Mouse (Mus musculus) embryonic facial prominence, embryonic 14.5 days (tissue): ENCODE data around the gene Asgr1. TPM values are rescaled to one million over a fixed set of nuclear protein-coding genes. Genes with fewer than 3 reads are reported as not detected.
A peak's percentile ranks its signal among the peaks of the same experiment; 100 is the strongest.

Experiments used
- ATAC-seq: fragments of 200-750 bp; cut with Nextera tagmentation; 2 replicates; pipeline ENCODE4 v1.8.0; 2017; ENCODE audit warnings: low read depth, moderate number of reproducible peaks, moderate TSS enrichment
- DNase-seq: peaks from one replicate; pipeline ENCODE4 v3.0.0-alpha.2; 2015; ENCODE audit warnings: low spot score
- H3K27ac ChIP-seq: fragments of 300-500 bp; sonication (generic); replicated peaks from 2 replicates; pipeline ENCODE4 v1.5.1; 2014; ENCODE audit warnings: low read depth, mild to moderate bottlenecking, low read length, moderate library complexity
- H3K27me3 ChIP-seq: fragments of 300-500 bp; sonication (generic); replicated peaks from 2 replicates; pipeline ENCODE4 v1.6.1; 2014; ENCODE audit warnings: low read length; ENCODE audit not compliant: control insufficient read depth, insufficient read depth
- H3K36me3 ChIP-seq: fragments of 300-500 bp; sonication (generic); 2 replicates; pipeline ENCODE4 v1.6.1; 2014; ENCODE audit warnings: low read length, mixed read lengths; ENCODE audit not compliant: control insufficient read depth, insufficient read depth
- H3K4me1 ChIP-seq: fragments of 300-500 bp; sonication (generic); 2 replicates; pipeline ENCODE4 v1.6.1; 2014; ENCODE audit warnings: antibody characterized with exemption, low read length; ENCODE audit not compliant: control insufficient read depth, insufficient read depth
- H3K4me2 ChIP-seq: fragments of 300-500 bp; sonication (generic); 2 replicates; pipeline ENCODE4 v1.6.1; 2014; ENCODE audit warnings: low read depth, mild to moderate bottlenecking, low read length, moderate library complexity, mixed read lengths
- H3K4me3 ChIP-seq: fragments of 300-500 bp; sonication (generic); 2 replicates; pipeline ENCODE4 v1.5.1; 2014; ENCODE audit warnings: low read depth, mild to moderate bottlenecking, low read length
- H3K9ac ChIP-seq: fragments of 300-500 bp; sonication (generic); 2 replicates; pipeline ENCODE4 v1.6.1; 2014; ENCODE audit warnings: low read depth, mild to moderate bottlenecking, low read length, moderate library complexity, mixed read lengths
- H3K9me3 ChIP-seq: fragments of 300-500 bp; sonication (generic); 2 replicates; pipeline ENCODE4 v1.6.1; 2016; ENCODE audit warnings: low read length; ENCODE audit not compliant: control insufficient read depth
- WGBS: fragments of 180-500 bp; shearing (Covaris S2); extraction: QIAGEN DNeasy Blood & Tissue Kit; methylation state at CpG from one replicate; pipeline ENCODE4 v1.1.7; 2014; 5-methylcytosine and 5-hydroxymethylcytosine counted together
- polyA plus RNA-seq: library from polyadenylated mRNA; unstranded; fragments of >200 nt; fragmentation: Nextera tagmentation; extraction: Ambion mirVana; gene quantifications from 2 replicates; pipeline ENCODE4 v1.2.1, GENCODE M21; 2014

The Asgr1 gene
- polyA plus RNA-seq, 1 experiment from 2014 or later = 2.2 TPM

DNA sequence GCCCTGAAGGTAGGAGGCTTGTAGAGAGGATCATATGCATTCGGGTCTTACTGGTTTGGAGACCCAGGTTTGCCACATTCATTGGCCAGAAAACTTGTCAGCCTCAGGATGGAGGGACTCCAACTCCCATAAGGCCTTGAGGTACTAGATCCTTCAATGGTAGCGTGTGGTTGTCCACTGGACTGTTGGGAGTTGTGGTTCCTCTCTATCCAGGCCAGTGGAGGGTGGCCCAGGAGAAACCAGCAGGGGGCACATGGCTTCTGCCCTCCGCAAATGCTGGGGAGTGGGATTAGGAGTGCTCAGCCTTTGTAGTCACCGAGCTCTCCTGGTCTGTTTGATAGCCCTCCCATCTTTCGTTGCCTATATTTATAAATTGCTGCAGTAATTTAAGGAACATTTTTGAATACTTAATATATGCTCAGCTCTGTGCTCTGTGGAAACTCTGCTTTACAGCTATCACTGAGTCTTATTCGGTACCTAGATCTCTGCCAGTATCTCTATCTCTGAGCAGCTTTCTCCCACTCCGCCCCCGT lies 33.1 kb upstream of the Asgr1 start:
- ATAC-seq (peak; percentile 87), DNase-seq (peak; percentile 93)
- H3K27ac ChIP-seq = peak overlapping the region; percentile 94
- H3K4me3 ChIP-seq = peak overlapping the region; percentile 69
- under 1% methylated on average over 8 of the region's 8 CpGs for WGBS
- H3K4me2 ChIP-seq = peak overlapping the region; percentile 85
- peaks cover 39% of the 10 kb centered on the region for H3K4me1 ChIP-seq
- H3K9ac ChIP-seq = peak overlapping the region; percentile 41
- no peaks in the 10 kb centered on the region for H3K27me3 ChIP-seq
- no peaks in the 10 kb centered on the region for H3K9me3 ChIP-seq
- H3K36me3 ChIP-seq = no peaks in the 10 kb centered on the region

DNA sequence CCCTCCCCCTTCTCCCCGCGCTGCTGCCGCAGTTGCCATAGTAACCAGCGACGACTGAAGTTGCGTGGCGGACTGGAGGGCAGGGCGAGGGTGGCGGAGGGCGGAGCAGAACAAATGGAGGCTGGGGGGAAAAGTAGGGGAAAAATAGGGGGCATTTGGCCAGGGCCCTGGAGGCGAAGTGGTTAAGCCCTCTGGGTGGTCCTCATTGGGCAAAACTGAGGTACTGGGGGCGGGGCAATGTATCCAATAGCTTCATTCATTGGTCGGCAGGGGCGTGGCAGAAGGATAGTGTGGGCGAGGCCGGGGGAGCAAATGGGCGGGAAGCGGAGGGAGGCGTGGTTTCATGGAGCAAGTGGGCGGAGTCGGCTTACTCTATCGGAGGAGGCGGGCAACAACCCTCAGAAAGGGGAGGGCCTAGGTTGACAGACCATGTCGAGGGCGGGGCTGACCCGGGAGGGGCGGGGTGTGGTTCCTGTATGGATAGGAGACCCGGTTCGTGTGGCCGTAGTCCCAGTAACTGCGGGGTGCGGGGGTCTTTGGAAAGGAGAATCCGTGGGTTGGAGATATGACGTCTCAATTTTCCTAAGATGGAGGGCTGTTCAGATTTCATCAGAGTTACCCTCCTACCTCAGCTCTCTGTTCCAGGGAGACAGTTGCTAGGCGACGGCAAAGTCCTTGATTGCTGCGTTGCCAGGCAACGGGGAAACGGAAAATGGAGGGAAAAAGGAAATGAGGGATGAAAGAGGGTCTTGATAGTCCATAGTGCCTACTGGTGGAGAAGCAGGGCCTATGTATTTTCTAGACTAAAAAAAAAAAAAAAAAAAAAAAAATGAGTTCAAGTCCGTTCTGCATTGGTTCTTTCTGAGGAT lies 32.4 kb upstream of the Asgr1 start:
- Histone ChIP-seq H3K36me3 (no peaks in the 10 kb centered on the region), H3K4me1 (peaks cover 46% of the 10 kb centered on the region), H3K4me3 (peak overlapping the region; percentile 69), H3K9me3 (no peaks in the 10 kb centered on the region), H3K4me2 (peak overlapping the region; percentile 85), H3K27ac (peak overlapping the region; percentile 94; the same call in 1 of the 2 replicates), H3K9ac (peak overlapping the region; percentile 41), H3K27me3 (no peaks in the 10 kb centered on the region)
- WGBS = 2% methylated on average over 40 of the region's 40 CpGs
- peak; percentile 99 for DNase-seq
- peak; percentile 61 for ATAC-seq

DNA sequence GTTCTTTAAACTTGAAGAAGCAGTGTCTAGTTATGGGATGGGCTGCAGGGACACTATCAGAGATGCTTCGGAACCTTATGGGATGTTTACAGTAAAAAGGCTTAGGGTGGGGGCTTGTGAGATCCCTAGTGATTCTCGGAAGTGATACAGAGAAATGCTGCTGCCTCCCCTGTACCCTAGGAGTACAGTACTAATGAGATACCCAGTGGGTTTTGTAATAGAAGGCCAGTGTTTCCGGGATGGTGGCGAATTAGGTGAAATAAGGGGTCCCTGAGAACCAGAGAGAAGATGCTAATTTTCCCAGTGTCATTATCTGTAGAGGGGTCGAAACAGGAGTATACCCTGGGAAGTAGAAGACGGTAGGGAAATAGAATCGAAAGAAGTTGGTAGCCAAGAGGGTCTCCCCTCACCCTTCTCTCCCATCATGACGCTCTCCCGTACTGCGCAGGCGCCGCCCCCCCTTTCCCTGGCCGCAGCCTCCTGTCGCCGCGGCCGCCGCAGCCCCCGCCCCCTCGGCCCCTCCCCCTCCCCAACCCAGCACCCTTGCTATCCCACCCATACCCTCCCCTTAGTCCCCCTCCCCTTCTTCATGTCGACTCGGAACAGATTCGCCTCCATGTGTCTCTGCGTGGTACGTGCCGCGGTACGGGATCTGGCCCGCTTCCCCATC lies 30.3 kb upstream of the Asgr1 start:
- peaks cover 55% of the 10 kb centered on the region for H3K4me1 ChIP-seq
- peak overlapping the region; percentile 60 for H3K4me2 ChIP-seq
- peak; percentile 52 for DNase-seq
- H3K9ac ChIP-seq = peak overlapping the region; percentile 57
- WGBS = 5% methylated on average over 21 of the region's 29 CpGs
- peak overlapping the region; percentile 28 for H3K4me3 ChIP-seq
- H3K36me3 ChIP-seq = no peaks in the 10 kb centered on the region
- ATAC-seq = no peak
- no peaks in the 10 kb centered on the region for H3K27me3 ChIP-seq
- H3K9me3 ChIP-seq = no peaks in the 10 kb centered on the region
- no peak overlapping the region; the same call in 1 of the 2 replicates for H3K27ac ChIP-seq

DNA sequence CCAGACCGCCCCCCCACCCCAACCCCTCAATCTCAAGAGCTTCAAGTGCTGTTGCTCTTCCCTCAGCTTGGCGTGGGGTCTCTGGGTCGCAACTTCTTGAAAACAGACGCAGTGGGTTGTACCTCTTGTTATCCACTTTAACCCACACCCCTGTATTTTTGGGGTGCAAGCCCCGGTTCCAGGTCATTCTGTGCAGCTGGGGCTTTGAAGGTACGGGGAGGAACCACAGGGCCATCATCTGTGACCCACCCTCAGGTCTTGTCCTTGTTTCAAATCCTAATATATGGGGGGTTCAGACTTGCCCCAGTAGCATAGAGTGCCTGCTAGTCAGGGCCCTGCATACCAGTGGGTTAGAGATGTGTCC lies 29.8 kb upstream of the Asgr1 start:
- Histone ChIP-seq H3K27me3 (no peaks in the 10 kb centered on the region), H3K27ac (no peak overlapping the region; the same call in 1 of the 2 replicates), H3K4me2 (peak overlapping the region; percentile 60), H3K36me3 (no peaks in the 10 kb centered on the region), H3K9me3 (no peaks in the 10 kb centered on the region), H3K4me3 (peak overlapping the region; percentile 28), H3K4me1 (peaks cover 60% of the 10 kb centered on the region), H3K9ac (peak overlapping the region; percentile 57)
- DNase-seq (no peak), ATAC-seq (no peak)
- 9% methylated on average over 6 of the region's 6 CpGs for WGBS

DNA sequence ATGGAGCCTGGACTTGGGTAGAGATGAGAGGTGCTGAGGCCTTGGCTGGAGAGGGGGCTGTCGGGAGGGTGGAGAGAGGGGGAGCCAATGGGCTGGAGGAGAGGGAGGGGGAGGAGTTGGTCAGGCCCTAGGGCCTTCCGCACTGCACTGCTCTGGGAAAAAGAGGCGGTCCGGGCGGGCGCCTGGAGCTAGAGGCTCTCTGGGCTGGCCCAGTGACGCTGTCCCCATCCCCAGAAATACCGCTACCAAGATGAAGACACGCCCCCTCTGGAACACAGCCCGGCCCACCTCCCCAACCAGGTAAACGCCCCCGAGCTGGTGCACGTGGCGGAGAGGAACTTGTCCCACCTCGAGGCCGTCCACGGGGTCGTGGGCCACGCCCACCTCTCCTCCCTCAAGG lies 27.2 kb upstream of the Asgr1 start:
- H3K9me3 ChIP-seq = no peaks in the 10 kb centered on the region
- ATAC-seq (peak; percentile 50), DNase-seq (peak; percentile 82)
- peak overlapping the region; percentile 51 for H3K4me2 ChIP-seq
- peak overlapping the region; percentile 20 for H3K4me3 ChIP-seq
- H3K27ac ChIP-seq = peak overlapping the region; percentile 95
- WGBS = 5% methylated on average over 15 of the region's 19 CpGs
- peaks cover 15% of the 10 kb centered on the region for H3K36me3 ChIP-seq
- H3K4me1 ChIP-seq = peaks cover 59% of the 10 kb centered on the region
- peak overlapping the region; percentile 42 for H3K9ac ChIP-seq
- no peaks in the 10 kb centered on the region for H3K27me3 ChIP-seq

DNA sequence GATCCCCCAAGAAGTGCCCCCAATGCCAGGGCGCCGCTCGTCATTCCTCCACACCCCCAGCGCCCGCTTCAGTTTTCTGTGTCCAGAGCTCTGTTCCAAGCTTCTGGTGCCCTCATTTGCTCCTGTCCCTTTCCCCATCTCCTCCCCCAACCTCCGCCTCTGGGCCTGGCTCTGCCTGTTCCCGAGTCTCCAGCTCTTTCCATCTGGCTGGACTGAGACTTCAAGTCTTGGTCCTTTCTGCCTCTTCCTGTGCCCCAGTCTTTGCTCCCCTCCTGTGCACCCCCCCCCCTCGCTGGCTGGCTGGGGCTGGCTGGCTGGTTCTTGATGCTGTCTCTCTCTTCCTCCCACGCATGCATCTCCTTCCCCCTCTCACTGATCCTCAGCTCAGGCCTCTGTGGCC lies 26.5 kb upstream of the Asgr1 start:
- H3K27me3 ChIP-seq = no peaks in the 10 kb centered on the region
- WGBS = 40% methylated on average over 6 of the region's 9 CpGs
- peaks cover 59% of the 10 kb centered on the region for H3K4me1 ChIP-seq
- peak overlapping the region; percentile 51 for H3K4me2 ChIP-seq
- ATAC-seq = no peak
- peaks cover 22% of the 10 kb centered on the region for H3K36me3 ChIP-seq
- H3K4me3 ChIP-seq = peak overlapping the region; percentile 20; the same call in 1 of the 2 replicates
- H3K9me3 ChIP-seq = no peaks in the 10 kb centered on the region
- peak overlapping the region; percentile 95 for H3K27ac ChIP-seq
- peak overlapping the region; percentile 42 for H3K9ac ChIP-seq
- DNase-seq = no peak

DNA sequence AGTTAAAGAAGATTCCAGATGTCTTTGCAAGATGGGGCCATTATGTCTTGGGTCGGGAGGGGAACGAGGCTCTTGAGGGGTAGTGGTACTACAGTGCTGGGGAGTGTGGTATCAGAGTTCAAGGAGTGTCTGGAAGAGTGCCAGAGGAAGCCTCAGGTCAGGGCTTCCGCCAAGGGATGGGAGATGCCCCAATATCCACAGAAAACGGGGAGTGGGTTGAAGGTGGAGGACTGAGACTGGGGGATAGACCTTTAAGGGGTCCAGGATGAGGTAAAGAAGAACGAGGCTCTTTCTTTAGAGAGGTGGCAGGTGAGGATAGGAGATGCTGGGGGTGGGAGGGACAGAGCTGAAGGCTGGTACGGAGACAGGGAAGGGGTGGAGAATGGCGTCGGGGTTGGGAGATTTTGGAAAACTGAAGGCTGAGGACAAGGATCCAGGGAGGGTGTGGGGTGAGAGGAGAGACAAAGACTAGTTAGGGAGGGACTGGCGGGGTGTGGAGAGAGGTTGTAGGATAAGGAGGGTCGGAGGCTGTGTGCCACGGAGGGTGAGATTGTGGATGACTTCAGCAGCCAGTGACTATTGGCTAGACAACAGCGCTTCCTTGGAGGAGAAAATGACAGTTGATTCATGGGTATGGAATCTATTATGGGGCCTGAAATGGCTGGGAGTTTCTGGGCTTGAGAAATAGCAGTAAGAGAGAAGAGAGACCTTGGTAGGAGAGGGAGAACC lies 25.3 kb upstream of the Asgr1 start:
- Histone ChIP-seq H3K27me3 (no peaks in the 10 kb centered on the region), H3K9ac (peak overlapping the region; percentile 45; the same call in 1 of the 2 replicates), H3K4me3 (peak overlapping the region; percentile 22), H3K27ac (peak overlapping the region; percentile 95), H3K9me3 (no peaks in the 10 kb centered on the region), H3K36me3 (peaks cover 33% of the 10 kb centered on the region), H3K4me2 (peak overlapping the region; percentile 51), H3K4me1 (peaks cover 53% of the 10 kb centered on the region)
- 0 out of 2 replicates have a peak, but pooled peaks have one; percentile 0 for ATAC-seq
- DNase-seq = no peak
- 19% methylated on average over 12 of the region's 12 CpGs for WGBS
